Mouse (Mus musculus) cerebellum, adult 9-11 months (tissue): ENCODE measurements around the gene Nfix.
"Not testable (repeated sequence)": the region's sequence is repeated elsewhere in the genome, so short reads cannot be mapped to it uniquely, and the experiment has no call there.

Experiments
- DNase-seq: peaks from one replicate; pipeline ENCODE4 v3.0.0; 2022

The Nfix gene

DNA sequence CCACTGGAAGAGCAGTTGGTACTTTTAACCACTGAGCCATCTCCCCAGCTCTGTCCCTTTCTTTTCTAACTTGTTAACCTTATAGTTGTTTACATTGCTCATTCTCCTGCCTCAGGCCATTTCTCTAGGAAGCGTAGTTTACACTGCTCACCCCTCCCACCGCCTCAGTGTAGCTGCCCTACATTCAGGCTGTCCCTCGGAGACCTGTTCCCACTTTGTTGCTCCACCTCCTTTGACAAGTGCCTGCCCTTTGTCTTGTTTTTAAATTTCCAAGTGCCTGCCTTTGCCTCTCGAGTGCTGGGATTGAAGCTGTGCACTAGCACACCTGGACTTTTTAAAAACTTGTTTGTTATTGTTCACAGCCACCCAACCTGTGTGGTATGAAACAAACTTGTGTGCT is 106.8 kb downstream of the Nfix start:
- no peak for DNase-seq

DNA sequence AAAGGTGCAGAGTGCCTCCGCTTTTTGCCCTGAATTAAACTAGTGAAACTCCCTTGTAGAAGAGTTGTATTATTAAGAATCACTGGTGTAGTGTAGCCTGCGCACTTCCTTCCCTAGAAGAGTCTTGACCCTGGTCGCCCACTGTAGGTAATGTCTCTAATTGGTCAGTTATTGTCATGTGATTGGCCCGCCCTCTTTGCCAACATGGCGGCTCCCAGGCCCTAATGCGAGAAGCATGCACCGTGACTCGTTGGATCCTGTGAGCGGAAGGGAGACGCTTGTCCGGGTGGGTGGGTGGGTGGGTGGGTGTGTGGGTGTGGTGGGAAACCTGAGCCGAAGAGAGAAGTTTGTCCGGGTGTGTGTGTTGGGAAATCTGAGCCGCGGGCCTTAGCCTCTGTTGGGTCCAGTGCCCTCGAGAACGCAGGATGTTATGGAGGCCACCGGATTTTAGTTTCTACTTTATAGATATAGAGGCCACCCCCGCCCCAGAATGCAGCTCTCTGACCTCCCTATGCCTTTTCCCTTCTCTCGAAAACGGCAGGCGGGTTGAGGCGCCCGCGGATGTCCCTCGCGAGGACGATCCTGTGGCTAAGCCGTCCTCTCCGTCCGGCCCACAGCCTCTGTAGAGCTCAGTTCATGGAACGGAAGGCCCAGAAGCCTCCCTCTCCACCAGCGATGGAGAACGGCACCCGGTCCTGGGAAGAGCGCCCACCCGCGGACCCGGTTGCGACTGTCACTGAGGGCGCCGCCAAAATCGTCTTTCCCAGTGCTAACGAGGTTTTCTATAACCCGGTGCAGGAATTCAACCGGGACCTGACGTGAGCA is 110.8 kb downstream of the Nfix start:
- DNase-seq = peak; percentile 91

DNA sequence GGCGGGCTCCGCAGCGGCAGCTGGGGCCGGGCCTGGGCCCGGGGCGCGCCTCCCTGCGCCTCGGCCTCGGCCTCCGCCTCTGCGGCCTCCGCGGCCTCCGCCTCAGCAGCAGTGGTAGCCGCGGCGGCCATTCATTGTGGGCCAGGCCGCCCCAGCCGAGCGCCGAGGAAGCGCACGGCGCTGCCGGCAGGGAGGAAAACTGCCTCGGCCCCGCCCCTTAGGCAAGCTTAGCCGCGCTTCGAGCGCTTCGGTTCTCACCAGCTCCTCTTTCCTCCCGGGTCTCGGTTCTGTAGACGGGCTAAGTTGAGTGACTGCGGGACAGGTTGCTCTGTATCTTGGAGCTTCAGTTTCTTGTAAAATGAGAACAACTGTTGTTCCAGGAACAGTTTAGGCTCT is 112.4 kb downstream of the Nfix start, which contains the start of gene Nacc1:
Gene Nacc1, minus strand, starts transcription at position 158 of the 396 bp plus-strand sequence.
- peak; percentile 87 for DNase-seq

DNA sequence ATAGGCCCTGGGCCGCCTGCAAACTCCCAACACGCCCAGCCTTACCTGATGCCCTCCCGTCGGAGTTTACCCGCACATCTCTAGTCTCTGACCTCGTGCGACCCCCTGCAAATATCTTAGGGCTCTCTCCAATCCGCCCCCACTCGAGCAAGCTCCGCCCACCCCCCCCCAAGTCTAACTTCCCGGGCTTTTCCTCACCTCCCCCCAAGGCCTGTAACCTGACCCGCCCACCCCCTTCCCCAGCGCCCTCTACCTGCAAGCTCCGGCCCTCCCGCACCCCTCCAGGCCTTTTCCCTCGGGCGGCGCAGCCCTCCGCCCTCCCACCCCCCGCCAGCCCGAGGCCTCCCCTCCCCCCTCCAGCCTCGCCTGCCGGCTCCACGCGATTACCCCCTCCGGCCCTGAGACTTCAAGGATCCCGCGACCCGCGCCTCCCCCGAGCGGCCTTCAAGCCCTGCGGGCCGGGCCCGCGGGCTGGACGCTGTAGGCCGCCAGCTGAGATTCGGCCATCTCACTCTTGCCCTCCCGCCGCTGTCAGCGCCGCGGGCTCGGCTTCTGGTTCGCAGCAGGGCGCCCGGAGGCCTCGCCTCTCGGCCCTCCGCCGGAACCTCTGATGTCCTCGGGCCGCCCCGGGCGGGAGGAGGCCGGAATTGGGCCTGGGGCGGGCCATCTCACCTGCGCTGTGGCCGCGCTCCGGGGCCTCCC is 113.0 kb downstream of the Nfix start:
- peak; percentile 68 for DNase-seq

DNA sequence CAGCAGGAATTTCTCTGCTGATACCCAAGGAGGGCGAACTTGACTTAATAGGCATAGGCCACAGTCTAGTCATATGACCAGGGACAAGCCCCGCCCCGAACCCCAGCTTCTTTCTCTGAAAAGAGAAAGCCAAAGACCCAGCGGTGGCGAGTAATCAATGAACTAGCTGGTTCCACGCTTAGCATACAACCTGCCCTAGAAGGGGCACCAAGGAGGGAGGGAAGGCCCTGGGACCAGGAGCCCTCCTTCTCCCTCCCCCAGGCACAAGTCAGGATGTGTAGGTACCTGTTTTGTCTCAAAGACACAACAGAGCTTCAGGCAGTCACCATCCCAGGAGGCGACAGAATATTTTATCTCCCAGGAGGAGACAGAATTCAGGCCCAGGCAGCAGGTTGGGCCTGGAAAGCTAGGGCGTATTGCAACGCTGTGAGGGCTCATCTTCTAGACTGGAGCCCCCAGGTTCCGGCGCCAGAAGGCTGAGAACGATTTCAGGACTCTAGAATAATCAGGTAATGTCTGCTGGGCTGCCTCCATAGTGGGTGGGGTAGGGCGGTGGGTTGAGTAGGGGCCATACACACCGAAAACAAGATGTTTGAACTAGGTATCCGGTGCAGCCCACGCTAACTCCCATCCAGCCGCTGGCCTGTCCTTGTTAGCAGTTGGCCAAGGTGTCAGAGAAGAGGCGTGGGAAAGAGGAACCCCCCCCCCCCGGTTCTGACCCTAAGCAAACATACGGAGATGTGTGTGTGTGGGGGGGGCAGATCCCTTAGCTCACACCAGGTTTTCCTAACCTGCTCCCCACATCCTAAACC is 113.7 kb downstream of the Nfix start, which contains the start of gene Trmt1:
Gene Trmt1, plus strand, starts transcription at position 117 of the 812 bp plus-strand sequence.
- peak; percentile 52 for DNase-seq

DNA sequence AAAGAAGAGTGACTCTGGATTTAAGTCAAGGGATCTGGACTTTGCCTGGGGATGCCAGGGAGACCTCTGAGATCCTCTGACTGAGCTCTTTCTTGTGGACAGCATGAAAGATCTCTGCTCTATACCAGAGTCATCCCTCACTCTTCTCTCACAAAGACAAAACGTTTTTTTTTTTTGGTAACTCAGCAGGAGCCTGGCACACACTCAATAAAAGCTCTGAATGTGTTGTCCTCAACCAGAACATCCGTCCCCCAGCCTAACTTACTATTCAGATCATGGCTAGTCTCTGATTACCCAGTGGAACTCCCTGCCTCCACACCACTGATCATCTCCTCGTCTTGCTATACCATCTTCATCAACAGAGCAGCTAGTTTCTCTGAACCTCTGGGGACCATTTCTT is 115.6 kb downstream of the Nfix start:
- DNase-seq = peak; percentile 37

DNA sequence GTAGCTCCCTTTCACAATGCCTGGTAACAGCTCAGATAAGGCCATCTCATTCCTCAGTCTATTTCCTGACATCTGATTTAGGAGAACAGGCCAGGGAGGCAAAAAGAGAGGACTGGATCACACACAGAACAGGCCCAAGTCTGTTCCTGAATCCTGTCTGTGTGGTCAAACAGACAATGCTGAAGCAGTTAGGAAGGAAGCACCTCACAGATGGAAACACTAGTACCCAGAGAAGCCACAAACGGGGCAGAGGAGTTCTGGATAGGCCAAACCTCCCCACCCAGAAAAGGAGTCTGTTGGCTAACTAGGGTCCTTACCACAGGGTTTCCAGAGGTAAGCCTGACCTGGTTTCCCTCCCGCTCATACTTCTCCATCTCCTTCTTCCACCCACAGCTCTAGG is 117.9 kb downstream of the Nfix start:
- no peak for DNase-seq

DNA sequence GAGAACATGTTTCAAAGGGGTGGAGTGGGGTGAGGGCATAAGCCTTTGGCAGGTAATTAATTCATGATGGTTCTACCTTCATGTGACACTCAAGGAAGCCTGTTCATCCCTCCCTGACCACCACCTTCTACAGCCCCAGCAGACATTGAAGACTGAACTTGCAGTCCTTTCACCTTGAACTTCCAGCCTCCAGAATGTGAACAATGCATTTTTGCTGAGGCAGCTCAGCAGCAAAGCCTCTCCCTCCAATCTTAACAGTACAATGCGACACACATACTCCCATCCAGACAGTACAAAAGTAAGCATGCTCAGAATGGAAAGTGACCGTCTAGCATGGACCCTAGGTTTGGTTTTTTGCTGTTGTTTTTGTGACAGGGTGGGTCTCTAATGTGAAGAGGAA is 118.7 kb downstream of the Nfix start:
- no peak for DNase-seq

DNA sequence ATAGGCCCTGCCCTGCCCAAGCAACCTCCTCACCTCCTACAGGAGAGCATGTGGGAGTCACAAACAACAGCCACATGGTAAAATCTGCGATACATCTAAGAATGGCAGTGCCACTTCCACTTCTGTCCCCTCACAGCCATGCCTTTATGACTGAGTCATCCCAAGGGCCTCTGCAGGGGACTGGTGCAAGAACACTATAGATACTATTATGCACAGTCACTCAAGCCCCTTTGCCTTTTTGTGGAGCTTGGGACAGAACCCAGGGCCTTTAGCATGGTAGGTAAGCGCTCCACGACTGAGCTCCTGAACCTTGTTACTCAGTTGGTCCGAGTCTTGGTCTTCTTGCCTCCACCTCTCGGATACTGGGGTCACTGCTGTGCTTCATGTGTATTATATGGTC is 122.8 kb downstream of the Nfix start:
- DNase-seq = no peak

DNA sequence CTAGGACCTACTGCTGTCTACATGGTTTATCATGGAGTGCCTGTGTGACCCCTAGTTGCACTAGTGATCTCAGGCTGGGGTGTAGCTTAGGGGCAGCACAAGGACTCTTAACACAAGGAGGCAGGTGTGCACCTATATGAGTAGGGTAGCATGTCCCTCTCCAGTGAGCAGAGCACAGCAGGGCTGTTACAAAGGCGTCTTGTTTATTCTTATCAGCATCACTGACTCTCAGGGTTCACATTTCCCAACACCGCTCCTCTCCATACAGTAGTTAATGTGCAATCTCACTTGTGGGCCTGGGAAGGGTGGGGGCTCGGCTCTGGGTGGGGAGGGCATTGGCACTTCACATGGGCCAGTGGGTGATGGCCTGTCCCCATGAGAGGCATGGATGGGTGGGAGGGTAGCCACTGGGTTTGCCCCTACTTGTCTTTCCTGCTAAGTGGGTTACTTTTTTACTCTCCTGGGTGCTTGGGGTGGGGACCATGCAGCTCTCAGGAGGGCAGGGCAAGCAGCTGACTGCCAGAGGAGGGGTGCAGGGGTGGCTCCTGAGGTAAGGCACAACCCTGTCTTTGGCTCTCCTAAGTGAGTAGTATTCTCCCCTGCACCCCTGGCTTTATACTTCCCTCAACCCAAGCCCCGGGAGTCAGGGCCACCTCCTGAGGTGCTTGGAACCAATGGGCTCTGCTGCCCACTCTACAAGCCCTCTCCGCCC is 129.7 kb downstream of the Nfix start:
- not testable (repeated sequence) for DNase-seq

DNA sequence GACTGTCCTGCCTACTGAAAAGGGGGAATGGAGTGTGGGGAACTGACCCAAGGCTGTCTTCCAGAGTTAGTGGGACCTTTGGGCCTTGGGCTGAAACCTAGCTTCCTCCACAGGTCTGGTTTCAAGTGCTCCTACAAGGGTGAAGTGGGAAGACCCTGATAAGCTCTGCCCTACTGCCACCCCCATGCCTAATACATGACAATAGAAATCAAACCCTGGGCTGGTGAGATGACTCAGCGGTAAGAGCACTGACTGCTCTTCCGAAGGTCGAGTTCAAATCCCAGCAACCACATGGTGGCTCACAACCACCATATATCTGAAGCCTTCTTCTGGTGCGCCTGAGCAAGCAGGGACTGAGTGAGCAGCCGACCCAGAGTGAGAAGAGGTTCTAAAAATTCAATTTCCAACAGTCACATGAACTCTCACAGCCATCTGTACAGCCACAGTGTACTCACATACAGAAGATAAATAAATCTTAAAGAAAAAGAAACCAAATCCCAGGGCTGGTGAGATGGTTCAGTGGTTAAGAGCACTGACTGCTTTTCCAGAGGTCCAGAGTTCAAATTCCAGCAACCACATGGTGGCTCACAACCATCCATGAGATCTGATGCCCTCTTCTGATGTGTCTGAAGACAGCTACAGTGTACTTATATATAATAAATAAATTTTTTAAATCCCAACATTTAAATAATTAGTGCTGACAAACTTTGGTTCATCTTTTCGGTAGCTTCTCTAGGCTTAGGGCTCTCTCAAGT is 131.2 kb downstream of the Nfix start:
- no peak for DNase-seq

DNA sequence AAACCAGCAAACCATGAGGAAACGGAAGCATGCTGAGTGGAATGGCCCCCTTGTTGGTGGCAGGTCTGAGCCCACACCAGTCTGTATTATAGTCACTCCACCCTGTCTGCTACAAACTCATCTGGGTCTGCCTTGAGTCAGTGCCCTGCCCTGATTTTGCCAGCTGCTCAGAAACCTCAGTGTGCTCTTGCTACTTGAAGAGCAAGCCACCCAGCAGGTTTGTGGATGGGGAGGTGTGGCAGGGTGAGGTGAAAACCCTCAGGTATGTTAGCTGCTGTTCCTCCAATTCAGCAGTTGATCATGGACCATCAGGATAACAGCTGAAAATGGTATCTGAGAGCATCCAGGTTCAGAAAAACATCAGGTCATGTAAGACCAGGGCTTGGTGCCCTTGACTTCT is 132.1 kb downstream of the Nfix start:
- DNase-seq = no peak

DNA sequence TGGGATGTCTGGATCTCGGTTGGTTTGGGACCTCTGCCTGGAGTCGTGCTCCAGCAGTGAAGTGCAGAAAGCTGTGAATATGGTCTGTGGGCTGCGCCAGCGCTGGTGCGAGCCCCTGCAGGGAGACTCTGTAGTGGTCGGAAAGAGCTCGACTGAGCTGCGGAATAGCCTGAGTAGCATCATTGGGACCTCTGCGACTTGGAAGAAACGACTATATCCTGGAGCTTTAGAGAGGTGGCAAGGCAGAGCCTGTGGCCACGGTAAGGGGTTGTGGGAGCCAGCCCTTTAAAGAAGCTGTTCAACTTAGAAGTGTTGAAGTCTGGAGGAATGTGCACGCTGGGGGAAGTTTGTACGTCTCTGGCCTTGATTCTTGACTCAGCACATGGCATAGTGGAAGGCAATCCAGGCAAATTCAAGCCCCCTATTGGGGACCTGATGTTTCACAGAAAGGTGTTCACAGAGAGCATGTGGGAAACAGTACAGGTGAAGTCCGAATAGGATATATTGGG is 134.7 kb downstream of the Nfix start:
- no peak for DNase-seq

DNA sequence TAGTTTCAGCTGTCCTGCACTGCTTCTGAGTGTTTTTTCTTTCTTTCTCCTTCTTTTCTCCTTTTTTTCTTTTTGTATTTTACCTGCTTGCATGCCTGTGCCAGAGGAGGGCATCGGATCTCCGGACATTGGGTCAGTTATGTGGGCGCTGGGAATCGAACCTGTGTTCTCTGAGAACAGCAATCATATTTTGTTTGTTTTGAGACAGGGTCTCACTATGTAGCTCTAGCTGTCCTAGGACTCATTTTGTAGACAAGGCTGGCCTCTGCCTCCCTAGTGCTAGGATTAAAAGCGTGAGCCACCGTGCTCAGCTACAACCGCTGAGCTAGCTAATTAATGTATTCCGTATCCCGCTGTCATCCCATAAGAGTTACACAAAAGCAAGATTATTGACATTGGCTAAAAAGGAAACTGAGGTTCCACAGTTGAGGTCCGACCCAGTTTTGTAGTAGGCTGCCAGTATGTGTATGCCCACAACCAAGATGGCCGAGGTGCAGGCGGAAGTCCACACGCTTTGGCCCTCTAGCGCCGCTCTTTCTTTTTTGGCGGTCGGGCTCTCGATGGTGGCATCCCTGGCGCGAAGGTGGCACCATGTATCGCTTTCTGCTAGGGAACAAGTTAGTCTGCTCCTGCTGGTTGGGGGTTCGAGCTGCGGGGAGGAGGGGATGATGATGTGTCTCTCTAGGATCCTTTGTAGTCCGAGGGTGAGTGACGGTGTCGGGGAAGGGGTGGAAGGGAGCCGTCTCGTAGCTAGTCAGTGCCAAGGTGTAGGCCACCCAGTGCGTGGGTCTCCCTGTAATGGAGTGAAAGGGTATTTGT is 135.4 kb downstream of the Nfix start:
- peak; percentile 90 for DNase-seq

DNA sequence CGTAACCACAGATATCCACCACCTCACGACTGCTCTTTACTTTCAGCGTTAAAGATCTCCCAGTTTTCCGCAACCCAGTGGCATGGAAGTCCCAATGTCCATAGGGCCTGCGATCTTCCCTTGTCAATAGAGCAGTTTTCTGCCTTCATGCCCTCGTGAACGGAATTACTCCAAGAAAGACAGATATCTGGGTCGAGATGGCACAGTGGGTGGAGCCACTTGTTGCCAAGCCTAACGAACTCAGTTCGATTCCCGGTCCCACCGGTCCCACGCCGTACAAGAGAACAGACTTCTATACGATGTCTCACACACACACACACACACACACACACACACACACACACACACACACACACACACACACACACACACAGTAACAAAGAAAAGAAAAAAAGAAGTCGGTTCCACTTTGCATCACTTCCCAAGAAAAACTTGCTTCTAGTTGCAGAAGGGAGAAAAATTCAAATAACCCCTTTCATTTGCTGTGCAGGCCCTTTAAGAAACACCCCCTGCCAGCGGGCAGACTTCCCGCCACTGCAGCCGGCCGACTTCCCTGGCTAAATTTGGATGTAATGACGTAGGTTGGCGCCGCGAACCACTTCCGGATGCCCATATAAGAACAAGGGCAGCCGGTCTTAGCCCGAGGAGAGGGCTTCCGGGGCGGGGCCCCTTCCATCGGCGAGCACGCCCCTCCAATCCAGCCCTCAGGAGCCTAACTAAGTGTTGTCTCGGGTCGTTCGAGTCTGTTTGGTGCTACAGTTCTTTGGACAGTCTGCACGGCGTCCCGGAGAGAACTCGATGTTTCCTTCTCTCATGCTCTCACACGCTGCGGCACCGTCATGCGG is 136.4 kb downstream of the Nfix start:
- peak; percentile 98 for DNase-seq

DNA sequence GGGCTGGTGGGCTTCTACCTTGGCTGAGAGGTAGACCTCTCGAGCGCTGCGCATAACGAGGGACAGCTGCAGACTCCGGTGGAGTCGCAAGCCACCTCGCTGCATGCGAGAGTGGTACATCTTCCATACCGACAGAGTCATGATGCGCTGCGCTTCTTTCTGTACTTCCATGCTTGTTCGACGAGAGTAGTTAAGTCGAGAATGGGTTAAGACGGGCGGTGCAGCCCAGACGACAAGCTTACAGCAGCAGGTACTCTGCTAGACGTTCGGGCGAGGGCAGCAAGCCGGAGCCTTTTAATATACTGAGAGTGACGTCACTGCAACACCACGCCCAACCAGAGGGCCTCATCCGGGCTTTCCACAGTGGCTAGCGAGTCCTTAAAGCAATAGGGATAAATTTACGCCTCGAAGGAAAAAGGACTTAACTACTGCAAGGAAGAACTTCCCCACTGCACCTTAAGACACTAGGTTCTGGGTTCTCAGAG is 137.5 kb downstream of the Nfix start, which contains the start of gene Ier2:
Gene Ier2, minus strand, starts transcription at position 272 of the 485 bp plus-strand sequence.
- peak; percentile 96 for DNase-seq

DNA sequence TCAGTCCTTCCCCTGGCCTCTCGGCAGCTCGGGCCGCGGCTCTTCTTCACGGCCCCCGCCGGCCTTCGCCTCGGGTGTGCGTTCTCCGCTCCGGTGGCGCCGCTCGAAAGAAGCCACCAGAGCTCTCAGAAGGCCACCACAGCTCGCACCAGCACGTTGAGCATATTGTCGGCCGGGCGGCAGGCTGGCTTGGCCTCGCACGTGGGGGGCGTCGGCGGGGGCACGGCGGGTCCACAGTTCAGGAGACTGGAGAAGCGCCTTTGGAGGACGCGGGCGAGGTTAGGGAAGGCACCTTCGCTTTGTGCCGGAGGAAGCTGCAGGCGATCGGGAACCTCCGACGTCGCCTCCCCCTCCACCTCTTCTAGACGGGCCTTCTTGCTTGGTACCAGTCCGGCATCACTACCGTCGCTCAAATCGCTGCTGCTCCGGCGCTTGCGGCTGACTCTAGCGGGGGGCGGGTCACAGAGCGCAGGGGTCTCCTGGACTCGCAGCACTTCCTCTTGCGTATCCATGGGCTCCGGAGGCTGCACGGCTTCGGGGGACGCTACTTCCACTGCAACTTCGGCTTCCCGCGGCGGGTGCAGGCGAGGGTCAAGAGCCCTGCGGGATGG is 138.1 kb downstream of the Nfix start:
- DNase-seq = no peak

DNA sequence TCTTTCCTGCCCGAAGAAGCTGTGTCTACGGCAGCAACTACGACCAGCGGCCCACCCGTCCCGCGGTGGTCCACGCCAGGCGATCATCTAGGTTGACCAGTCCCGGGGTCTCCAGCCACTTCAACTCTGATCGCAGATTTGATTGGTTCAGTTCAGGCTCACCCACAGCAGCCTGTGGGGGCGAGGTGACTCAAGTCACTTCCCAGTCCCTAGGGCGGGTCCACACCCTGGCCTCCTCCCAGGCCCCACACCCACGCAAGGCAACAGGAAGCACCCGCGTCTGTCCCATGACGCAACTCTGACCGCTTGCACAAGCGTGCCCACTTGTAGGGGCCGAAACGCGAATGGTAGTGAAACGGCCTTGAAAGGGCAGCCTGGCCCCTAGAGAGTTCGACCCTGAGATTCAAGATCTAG is 138.7 kb downstream of the Nfix start:
- DNase-seq = peak; percentile 83
